Mouse (Mus musculus): Measurements from ENCODE around the gene Dab1.

The Dab1 gene

DNA sequence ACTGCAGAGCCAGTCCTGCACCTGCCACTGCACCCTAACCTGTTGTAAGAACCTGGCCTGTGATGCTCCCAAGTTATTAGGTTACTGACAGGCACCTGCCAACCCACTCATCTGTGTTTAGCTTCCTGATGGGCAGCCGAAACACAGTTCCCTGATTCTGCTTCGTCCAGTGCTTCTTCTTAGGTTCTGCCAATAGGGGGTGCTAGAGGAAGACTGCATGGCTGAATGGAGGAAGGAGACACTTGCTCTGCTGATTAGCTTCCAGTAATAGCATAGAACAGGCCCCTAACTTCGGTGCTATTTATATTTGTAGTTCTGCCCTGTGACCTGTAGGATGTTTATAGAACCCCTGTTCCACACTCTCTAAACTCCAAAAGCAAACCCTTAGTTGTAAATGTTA lies 83.0 kb downstream of the Dab1 start:
- DNase-seq, result peak in 1 of 2 experiments; percentile 2

DNA sequence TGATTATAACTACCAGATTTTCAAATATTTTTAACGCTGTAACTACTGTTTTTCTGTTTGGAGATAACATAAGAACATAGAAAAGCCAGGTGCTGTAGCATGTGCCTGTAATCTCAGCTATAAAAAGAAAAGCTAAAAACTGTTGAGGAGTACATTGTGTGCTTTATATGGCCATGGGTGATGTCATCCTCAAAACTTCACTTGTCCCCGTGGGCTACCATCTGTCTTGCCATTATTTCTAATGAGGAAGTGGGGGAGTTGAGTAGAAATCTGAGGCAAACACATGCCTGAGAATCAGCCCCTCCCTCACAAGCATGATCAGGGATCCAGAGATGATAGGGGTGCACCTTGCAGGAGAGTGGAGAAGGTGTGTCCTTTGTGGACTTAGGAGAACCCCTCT lies 85.3 kb downstream of the Dab1 start:
- DNase-seq, result no peak

DNA sequence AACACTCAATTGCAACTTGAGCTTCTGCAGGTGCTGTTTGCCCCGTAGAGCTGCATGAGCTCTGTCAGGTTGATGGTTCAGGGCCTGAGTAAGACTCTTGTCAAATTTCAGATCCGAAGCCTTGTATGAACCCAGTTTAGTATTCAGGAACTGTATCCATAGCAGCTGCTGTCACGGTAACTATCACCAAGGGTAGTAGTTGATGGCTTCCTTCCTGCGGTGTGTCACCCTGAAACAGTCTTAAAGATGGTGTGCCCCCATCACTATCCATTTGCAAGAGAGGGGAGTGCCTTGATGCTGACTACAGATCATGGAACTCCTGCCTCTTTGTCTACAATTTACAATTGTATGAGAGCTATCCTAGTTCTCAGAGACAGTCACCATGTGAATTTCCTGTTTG lies 87.3 kb downstream of the Dab1 start:
- DNase-seq, result no peak

DNA sequence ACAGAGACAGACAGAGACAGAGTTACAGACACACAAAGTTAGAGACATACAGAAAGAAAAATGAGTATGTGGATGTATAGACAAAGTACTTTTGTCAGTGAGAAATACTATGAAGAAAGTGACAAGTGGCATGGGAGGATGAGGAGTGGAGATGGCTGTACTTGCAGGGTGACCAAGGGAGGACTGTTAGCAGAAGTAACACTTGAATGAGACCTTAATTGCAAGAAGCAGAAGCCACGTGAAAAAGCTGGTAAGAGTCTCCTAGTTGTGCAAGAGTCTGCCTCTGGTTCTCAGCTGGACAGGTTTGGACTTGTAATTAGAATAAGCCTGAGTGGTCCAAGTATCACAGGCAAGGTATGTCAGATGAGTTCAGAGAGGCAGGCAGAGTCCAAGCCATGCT lies 88.0 kb downstream of the Dab1 start:
- DNase-seq, result no peak

DNA sequence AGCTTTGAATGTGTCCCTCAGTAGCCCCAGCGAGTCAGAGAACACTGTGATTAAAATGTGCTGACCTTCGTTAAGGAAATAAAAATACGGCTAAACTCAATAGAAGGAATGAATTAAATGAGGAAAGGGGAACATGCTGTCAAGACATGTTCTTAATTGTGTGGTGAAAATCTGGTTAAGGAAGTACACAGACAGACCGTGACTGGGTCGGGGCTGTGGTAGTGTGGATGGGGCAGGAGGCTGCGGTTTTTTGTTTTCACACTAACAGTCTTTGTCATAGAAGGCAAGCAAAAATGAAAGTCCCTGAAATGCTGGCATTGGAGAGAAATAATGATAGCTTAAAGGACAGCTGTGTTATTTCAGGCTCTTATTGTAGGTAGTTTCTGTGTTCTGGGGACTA lies 92.2 kb downstream of the Dab1 start:
- no peak for DNase-seq

DNA sequence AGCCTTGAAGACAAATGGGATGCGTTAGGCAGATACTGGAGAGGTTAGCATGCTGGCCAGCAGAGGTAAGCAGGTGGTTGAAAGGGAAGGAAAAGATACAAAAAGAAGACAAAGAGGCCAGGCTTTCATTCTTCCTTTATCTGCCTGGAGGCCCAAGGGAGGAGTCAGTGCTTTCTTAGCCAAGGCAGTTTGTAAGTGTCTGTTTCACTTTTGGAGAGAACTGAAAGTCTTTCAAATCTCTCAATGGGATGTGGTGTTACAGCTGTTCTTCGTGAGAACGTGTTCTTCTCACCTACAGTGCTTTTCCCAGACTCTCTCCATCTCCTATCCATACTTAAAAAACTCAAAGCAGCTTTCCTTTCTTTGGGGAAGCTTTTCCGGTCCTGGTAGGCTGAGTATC lies 94.8 kb downstream of the Dab1 start:
- DNase-seq, result no peak

DNA sequence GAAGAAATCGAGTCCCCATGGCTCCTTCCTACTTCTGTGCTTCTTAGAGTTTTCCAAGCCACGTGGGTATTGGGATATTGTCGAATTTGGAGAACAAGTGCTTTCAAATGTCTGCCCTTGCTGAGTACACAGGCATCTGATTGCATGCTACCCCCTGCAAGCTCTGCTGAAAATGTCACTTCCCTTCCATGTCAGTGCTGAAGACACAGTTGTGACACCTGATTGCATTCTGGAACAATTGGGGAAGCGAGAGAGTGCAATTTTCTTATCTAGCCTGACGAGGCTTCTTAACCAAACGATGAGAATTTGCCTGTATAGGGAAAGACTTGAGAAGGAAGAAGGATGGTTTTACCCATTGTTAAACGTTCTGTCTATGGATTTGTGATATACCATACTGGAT lies 95.8 kb downstream of the Dab1 start:
- no peak for DNase-seq

DNA sequence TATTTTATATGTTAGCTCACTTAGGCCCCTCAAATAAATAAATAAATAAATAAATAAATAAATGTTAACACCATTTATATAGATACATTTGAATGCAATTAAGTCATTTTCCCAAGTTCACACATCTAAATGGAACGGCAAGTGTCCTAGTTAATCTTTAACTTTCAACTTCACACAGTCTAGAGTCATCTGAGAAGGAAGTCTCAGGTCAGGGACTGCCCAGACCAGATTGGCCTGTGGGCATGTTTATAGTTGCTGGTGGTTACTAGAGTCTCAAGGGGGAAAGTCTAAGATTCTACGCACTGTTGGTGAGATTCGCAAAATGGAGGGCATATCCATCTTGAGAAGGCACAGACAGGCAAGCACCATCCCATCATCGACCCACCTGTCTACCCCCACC lies 96.4 kb downstream of the Dab1 start:
- no peak for DNase-seq

DNA sequence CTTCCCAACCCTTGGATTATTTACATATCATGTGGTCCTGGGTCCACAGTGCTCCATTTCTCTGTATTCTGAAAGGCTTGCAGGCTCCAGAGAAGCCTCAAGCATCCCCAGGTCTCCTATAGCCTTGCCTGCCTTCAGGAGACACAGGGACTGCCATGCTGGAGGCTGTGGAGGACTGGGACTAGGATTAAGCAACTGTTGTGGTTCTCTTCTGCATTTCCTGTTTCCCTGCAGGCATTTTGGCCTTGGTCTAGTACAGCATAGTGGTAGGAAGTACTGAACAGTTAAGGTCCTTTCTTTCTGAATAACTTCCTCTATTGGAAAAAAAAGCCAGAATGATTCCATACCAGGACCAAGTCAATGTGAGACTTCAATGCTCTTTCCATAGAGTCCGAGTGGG lies 103.6 kb downstream of the Dab1 start:
- no peak for DNase-seq

DNA sequence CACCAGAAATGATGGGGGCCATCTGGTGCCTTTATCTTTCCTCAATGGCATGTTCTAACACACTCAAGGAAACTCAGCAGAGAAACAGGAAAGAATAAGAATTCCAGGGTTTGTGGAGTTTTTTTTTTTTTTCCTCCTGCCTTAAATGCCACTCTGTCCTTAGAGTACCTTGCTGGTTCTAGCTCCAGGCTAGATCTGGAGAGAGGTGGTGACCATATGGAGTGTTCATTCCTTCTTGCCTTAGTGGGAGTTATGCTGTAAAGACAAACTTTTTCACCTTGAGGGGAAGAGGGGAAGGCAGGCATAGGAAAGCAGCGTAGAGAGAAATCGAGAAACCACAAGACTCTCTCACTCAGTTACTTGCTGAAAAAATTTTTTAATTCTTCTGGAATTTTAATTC lies 107.3 kb downstream of the Dab1 start:
- no peak for DNase-seq

DNA sequence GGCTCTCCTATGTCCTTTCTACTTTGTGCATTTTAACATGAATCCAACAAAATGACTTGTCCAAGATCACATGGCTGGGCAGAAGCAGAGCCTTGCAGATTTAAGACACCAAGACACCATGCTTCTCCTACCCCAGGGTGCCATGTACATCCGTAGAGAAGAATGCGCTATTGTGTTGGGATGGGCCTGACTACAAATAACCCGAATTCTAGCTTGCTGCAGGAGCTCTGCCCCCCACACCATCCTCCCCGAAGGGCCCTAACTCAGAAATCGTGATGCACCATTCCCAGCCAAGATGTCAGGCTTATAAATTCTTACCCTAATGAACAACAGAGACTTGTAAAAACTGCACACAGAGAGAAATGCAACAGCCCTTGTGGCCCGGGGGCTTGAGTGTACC lies 118.0 kb downstream of the Dab1 start:
- DNase-seq, result no peak

DNA sequence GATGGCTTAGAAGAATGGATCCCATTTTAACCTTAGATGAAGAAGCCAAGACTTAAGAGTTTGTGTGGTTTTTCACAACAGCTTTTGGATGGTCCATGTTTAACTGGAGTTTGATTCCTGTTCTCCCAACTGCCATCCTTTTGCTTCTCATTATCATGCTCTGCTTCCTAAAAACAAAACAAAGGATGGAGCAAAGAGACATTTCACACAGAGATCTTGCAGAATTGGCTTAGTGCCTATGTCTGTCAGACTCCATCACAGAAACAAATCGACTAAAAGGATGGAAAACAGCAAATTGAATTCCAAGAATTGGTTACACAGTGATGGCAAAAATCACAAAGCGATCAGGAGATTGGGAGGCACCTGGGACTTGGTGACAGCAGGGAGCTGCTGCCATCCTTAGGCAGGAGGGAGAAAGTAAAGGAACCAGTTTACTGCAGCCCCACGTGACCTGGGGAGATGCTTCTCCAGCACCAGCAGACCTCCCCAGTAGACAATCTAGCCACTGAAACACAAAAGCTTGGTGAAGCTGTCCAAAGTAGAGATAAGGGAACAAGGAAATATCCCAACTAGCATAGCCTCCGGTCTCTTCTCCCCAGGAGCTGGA lies 132.2 kb downstream of the Dab1 start:
- DNase-seq, result no peak

DNA sequence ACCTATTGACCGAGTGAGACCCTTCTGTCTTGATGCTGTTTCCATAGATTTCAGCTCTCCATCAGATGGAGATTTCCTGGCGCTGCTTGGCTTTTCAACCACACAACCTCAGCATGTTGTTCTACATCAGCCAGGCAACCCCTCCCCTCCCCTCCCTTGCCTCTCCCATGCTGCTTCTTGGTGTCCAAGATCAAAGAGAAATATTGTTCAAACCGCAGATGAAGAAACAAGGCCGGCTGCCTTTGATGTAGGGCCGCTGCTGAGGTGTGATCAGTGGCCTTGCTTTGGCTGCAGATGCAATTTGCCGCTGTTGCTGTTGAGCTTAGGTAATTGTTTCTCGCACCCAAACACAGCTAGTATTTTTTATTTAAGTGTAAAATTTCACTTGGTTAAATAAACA lies 135.4 kb downstream of the Dab1 start:
- DNase-seq, result no peak

DNA sequence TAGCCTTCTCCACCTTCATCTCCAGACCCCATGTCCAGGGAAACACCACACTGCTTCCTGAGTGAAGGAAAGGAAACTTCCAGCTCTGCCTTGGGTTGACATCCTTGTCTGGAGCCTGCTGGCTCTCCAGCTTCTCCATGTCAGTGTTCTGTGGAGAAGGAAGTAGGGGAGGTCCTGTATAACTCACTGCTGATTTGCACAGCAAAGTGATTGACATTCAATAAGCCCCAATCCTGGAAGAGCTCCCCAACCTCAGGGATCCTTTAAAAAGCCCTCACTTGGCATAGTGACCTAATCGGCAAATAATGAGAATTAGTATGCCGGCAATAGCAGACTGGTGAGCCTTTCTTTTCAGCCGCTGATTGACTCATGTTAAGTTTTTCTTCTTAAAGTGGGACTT lies 138.1 kb downstream of the Dab1 start:
- no peak for DNase-seq

DNA sequence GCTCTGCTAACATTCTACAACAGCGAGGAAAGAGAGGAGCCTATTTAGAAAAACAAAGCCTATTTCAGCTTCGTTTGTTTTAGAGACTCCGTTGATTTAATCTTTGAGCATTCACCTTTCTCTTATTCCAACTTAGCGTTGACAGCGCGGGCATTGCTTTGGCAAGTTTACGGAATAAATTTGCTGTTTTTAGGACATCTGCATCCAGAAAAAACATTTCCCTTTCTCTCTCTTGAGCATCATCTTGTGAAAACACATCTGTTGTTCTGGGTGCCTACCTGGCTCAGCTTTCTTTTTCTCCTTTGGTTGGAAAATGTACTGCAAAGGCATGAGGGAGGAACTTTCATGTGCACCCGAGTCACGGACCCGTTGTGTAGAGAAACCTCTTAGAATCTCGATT lies 143.3 kb downstream of the Dab1 start:
- no peak for DNase-seq

DNA sequence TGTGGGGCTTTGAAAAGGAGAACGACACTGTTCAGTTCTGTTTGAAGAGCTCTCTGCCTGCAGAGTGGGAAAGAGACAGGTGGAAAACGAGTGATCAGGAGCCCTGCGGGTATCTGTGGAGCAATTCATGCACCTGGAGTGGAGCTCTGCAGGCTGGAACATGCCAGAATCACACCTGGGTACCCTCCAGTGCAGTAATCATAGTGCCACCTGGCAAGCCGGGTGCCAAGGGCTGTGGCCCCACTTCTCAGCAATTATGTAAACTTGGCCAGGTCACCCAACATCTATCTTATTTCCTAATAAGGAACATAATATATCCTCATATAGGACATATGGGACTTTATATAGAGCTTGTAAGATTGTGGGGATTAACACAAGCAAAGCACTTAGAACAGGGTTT lies 156.6 kb downstream of the Dab1 start:
- DNase-seq, result no peak

DNA sequence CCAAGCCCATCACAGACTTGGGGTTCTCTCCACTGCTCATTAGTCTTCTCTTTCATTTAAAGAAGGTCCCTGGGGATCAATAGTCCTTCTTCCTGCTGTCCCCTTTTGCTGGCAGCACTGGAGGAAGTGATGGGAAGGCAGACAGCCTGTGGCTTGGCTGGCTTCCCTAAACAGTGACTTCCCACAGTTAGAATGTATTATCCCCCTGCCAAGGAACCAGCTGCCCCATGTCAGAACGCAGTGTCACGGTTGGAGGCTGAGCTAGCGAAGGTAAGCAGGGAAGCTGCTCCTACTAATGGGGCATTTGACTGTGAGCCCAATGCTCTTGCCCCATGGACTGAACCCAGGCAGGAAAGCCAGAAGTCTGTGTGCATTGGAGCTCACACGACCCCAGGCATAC lies 162.2 kb downstream of the Dab1 start:
- DNase-seq, result peak; percentile 59 to 71

DNA sequence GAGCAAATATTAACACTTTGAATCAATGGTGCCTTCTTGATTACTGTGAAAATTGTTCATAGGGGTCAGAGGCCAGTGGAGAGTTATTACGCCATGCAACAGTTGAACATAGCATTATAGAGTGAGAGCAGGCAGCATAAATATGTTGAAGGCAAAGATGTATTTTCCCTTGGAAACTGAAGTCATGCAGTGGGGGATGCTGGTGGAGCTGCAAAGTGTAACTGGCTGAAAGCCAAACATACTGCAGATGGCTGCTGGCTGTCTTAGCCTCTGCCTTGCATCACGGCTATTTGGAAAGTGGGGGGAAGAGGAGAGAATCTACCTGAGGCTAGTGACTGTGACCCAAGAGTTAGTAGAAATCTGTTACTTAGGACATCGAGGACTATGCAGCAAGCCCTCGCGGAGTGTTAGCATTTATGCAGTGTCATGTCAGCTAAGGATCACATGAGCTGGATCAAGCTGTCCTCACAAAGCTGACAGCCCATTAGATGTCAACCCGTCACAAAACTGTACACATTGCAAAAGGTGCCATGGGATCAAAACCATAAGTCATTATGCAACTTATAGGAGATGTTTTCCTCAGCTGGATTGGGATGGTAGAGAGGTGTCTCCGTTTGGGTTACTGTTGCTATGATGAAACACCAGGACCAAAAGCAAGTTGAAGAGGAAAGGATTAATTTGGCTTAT lies 164.5 kb downstream of the Dab1 start:
- no peak for DNase-seq

DNA sequence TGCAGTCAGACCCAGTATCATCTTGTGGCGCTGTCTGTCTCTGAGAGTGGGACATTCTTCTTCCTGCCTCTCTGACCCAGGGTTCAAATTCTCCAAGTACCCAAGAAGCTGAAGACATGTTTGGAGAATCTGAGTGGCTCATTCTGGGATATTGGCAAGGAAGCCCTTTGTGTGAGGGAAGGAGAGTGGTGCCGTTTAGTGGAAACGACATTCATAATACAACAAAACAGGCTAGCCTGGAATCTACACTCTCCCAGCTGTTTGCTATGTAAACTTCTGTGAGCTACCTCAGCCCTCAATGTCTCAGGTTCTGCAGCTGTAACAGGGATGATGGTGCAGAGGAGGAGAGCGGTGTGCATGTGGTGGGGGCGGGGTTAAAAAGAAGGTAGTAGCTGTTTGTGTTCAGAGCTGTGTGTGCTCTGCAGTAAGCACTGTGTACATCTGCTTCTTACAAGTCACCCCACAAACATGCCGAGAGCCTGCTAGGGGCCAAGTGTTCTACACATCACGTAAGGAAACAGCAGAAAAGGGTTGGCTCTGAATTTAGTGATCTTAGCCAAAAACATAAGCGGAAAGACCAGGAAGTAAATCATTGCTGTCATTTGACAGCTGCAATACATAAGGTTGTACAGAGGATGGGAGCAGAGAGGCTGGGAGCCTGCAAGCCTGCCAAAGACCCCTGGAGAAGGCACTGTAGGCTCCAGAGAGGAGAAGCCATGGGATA lies 174.6 kb downstream of the Dab1 start:
- no peak for DNase-seq

DNA sequence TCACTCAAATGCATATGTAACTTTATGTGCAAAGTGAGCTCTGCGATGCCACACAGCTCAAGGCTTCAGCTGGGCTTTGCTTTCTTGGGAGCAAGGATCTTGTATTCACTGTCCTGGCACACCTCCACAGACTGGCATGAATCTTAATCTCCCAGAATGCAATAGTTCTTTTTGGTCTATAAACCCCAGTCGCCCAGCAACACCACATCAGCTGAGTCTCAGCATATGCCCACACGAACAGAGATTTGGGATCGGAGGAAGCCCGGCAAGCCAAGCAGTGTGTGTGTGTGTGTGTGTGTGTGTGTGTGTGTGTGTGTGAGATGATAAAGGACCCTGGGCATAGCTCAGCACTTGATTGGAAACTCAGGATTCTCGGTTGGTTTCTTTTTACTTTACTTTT lies 177.3 kb downstream of the Dab1 start:
- DNase-seq, result no peak

DNA sequence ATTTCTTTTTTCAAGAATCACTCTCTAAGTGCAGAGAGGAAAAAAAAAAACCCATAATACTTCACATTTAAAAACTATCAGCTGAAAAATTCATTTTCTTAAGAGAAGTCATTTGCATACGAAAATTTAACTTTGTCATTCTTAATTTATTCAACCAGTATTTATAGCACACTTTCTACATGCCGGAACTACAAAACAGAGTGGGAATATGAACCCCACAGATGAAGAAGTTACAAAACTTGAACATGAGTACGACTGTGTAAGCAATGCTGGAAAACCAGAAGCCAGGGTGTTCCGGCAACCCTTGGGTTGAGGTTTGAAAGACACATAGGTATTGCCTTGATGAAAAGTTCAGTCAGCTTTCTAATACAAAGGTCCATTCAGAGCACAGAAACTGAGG lies 183.3 kb downstream of the Dab1 start:
- DNase-seq, result no peak

DNA sequence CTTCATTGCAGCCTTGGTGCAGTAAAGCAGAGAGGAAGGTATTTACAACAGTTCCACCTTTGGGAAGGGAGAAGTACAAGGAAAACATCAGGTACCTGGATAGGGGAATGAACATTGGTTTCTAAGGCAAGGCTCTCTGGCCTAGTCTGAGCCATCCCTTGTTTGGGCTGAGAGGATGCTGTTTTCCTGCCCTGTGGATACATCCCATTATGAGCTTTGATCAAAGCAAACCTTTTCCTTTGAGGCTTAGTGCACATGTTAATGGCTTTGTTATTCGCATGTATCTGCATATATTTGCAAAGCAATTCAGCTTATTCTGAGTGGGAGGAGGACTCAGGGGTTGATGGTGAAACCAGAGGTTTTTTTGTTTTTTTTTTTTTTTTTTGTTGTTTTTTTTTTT lies 185.3 kb downstream of the Dab1 start:
- DNase-seq, result no peak

DNA sequence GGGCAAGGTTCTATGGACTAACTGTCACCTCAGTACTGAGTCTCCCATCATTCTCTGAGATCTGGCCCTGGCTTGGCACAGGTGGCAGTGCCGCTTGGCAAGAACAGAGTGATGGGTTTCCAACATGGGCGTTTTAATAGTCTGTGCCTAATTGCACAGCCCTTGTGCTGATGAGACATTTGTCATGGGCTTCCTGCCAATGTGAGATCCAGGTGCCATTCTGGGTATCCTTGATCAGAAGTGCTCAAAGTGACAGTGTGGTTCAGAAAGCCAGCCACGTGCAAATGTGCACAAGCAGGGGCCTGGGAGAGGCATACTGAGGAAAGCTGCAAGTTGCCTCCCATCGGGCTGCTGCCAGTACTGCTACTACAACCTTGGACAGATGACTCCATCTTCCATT lies 203.5 kb downstream of the Dab1 start:
- no peak for DNase-seq

DNA sequence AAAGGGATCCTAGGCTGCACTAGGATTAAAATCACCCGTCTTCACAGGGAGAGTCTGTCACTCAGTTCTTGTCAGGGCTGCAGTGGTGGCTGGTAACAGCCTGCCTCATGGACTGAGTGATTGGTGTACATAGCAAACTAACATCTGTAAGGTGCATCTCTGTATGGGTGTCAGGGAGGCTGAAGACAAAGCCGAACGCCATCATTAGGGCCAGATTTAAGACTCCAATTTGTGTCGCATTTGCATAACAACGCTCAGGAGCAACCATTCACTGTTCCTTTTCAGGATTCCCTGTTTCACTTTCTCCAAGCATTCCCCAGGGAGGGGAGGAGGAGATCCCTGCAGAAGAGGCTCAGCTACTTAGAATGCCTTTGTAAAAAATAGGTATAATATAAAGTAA lies 219.2 kb downstream of the Dab1 start:
- no peak for DNase-seq

DNA sequence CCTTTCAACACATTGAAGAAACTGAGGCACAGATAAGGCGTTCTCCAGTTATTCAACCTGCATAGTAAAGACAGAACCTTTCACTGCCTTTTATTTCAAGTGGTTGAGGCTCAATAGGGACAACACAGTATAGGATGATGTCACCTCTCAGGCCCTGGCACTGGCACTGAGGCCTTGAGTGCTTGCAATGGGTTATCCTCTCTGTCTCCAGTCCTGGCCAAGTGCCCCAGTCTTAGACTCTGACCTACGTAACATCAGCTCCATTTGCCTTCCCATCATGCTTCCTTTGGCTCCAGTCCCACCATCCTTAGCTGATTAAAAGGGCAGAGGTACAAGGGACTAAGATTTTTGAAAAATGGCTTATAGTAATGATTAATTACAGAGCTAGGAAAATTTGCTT lies 220.4 kb downstream of the Dab1 start:
- no peak for DNase-seq
